16 mouse cellular contexts compared by ENCODE assay signal in genomic region chr15:88892252-88892651, GRCm38 (mm10). TPM values are rescaled to one million over a fixed set of nuclear protein-coding genes. Genes with fewer than 3 reads are reported as not detected.
DNase-seq lines count a peak whose midpoint lies in the region.
"Had no signal": no experiment of that assay in that cellular context is flagged by ENCODE, and none has a peak within 500 bp of the region (broad histone marks: within the 10 kb centered on the region; RNA-seq: fewer than 3 reads in every experiment).

No protein-coding gene starts in this region.

- DNase-seq in adrenal gland, adult 2 months: peak; percentile 52
- DNase-seq in adrenal gland, adult 18-20 months (ENCODE audit: low spot score in 2 of 2): no peak
- DNase-seq in kidney, adult 11 months: peak; percentile 36
- no peak for DNase-seq in kidney, postnatal 10 days
- peak; percentile 38 to 81 for DNase-seq in kidney, postnatal 25 days
- no peak for DNase-seq in kidney, adult 18-20 months
- peak; percentile 68 for DNase-seq in adipocyte (ENCODE audit: low spot score)
- no peak for DNase-seq in layer of hippocampus, adult 11-12 months (ENCODE audit: low spot score)
- DNase-seq: adrenal gland, postnatal 25 days; B cell, adult 2 months; cerebellum, adult 11 months; cerebellum, adult 9-10 months; cerebellum, postnatal 25 days; gastrocnemius, postnatal 36 days; heart, adult 11 months; heart, postnatal 10 days had no signal

RNA-seq across cellular contexts. Expression of gene Pim3, which starts 30.3 kb away (rescaled TPM):
- 100 to 1,000 TPM in 1 of 2 experiments, 10 to 100 TPM in 1; 71.7 to 105 TPM for total RNA-seq in adrenal gland, adult 2 months (2021)
- 156 and 157 TPM in 2 replicates for polyA plus RNA-seq in adrenal gland, adult 2 months (2012; rRNA removed)
- total RNA-seq in adrenal gland, adult 18-20 months (2021): 10 to 100 TPM; 74.3 to 84.7 TPM

Comparison
In these comparisons a context has a peak if more than half of its experiments do, and no peak if none do; other contexts are left out.
1. DNase-seq: peak in adrenal gland, adult 2 months (single experiment), kidney, adult 11 months (single experiment), kidney, postnatal 25 days (2 of 2) and adipocyte (single experiment); none in adrenal gland, adult 18-20 months (0 of 2), kidney, postnatal 10 days (single experiment), kidney, adult 18-20 months (single experiment) and layer of hippocampus, adult 11-12 months (single experiment).